Mouse (Mus musculus): ENCODE data around the gene Pde9a. TPM values are rescaled to one million over a fixed set of nuclear protein-coding genes. Genes with fewer than 3 reads are reported as not detected.

Gene Pde9a
- total and polyA plus RNA-seq, 3 experiments, result 0.56 TPM; not detected in 2

GRCm38 (mm10) chr17:31453476-31453875 lies 67.5 kb downstream of the Pde9a start:
- no peak overlapping the region for H3K9ac ChIP-seq (ENCODE audit: control insufficient read depth, low read depth, low read length, poor library complexity, severe bottlenecking)
- no peaks in the 10 kb centered on the region for H3K79me2 ChIP-seq (ENCODE audit: control insufficient read depth, insufficient read depth, low read length, poor library complexity)
- no peaks in the 10 kb centered on the region for H3K4me1 ChIP-seq (ENCODE audit: control insufficient read depth in 1 of 2, insufficient read depth in 2 of 2, low read length in 2 of 2)
- H3K9me3 ChIP-seq (replicated peaks; ENCODE audit: insufficient read depth, low read length), result no peaks in the 10 kb centered on the region
- no peak for DNase-seq (ENCODE audit: low read depth, low spot score)
- TF ChIP-seq TCF12 (IDR thresholded peaks at IDR 0.05; ENCODE audit: low read depth, low read length) (no peak), HCFC1 (IDR thresholded peaks at IDR 0.05; ENCODE audit: low read depth, low read length) (no peak), ZC3H11A (IDR thresholded peaks at IDR 0.05; ENCODE audit: low read depth, low read length) (no peak), KAT2A (conservative IDR thresholded peaks at IDR 0.05; ENCODE audit: low read depth, low read length) (no peak), NELFE (IDR thresholded peaks at IDR 0.05; ENCODE audit: low read depth, low read length) (no peak), SIN3A (IDR thresholded peaks at IDR 0.05; ENCODE audit: low read length) (no peak), USF2 (IDR thresholded peaks at IDR 0.05; ENCODE audit: borderline replicate concordance in 1 of 2, insufficient read depth in 1 of 2, low read depth in 1 of 2, low read length in 2 of 2) (no peak), E2F4 (IDR thresholded peaks at IDR 0.05; ENCODE audit: borderline replicate concordance, low read depth, low read length) (no peak), TAL1 (IDR thresholded peaks at IDR 0.05; ENCODE audit: low read length) (no peak), POLR2A (IDR thresholded peaks at IDR 0.05; ENCODE audit: control insufficient read depth in 1 of 2, insufficient read depth in 1 of 2, low read depth in 1 of 2, low read length in 2 of 2, poor library complexity in 1 of 2) (no peak), USF1 (IDR thresholded peaks at IDR 0.05; ENCODE audit: low read depth, low read length) (no peak)
- H3K27ac ChIP-seq (ENCODE audit: control insufficient read depth, low read depth, low read length), result no peak overlapping the region
- H3K4me3 ChIP-seq (ENCODE audit: control insufficient read depth in 1 of 2, insufficient read depth in 1 of 2, low read depth in 2 of 2, low read length in 2 of 2), result no peak overlapping the region
- peaks cover 2 to 6% of the 10 kb centered on the region in 2 experiments; a peak in 3 of 4 replicates for H3K27me3 ChIP-seq (ENCODE audit: control insufficient read depth in 1 of 2, insufficient read depth in 2 of 2, low read length in 2 of 2)
- H3K36me3 ChIP-seq (ENCODE audit: control insufficient read depth in 1 of 2, insufficient read depth in 2 of 2, low read length in 2 of 2), result no peaks in the 10 kb centered on the region

DNA sequence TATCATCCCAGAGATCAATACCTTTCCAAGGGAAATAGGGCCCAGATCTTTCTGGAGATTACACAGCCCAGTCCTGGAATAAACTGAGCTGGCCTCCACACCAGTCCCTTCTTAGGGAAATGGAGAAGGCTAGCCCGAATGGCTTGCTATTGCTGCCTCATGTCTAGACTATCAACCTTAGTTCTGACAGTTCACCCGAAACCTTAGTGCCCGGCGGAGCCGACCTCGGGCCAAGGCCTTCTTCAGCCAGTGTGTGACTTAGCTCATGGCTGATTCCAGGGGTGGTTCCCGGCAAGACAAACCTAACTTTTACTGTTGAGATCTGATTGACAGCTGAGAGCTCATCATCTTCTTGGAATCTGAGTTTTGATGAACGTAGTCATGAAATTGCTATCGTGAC lies 68.0 kb downstream of the Pde9a start:
- TF ChIP-seq POLR2A (IDR thresholded peaks at IDR 0.05; ENCODE audit: control insufficient read depth in 1 of 2, insufficient read depth in 1 of 2, low read depth in 1 of 2, low read length in 2 of 2, poor library complexity in 1 of 2), result no peak
- TF ChIP-seq SIN3A (IDR thresholded peaks at IDR 0.05; ENCODE audit: low read length), result no peak
- no peak for TF ChIP-seq MAFK (IDR thresholded peaks at IDR 0.05; ENCODE audit: borderline replicate concordance, low read depth, low read length)
- TF ChIP-seq HCFC1 (IDR thresholded peaks at IDR 0.05; ENCODE audit: low read depth, low read length), result no peak
- TF ChIP-seq E2F4 (IDR thresholded peaks at IDR 0.05; ENCODE audit: borderline replicate concordance, low read depth, low read length), result no peak
- no peak for TF ChIP-seq JUND (IDR thresholded peaks at IDR 0.05; ENCODE audit: low read depth, low read length)
- TF ChIP-seq POLR2AphosphoS2 (IDR thresholded peaks at IDR 0.05; ENCODE audit: low read length), result no peak
- TF ChIP-seq RAD21 (IDR thresholded peaks at IDR 0.05; ENCODE audit: low read depth, low read length), result no peak
- TF ChIP-seq ETS1 (IDR thresholded peaks at IDR 0.05; ENCODE audit: low read depth, low read length), result no peak
- TF ChIP-seq GATA1 (IDR thresholded peaks at IDR 0.05; ENCODE audit: low read depth, low read length), result no peak
- TF ChIP-seq ZMIZ1 (IDR thresholded peaks at IDR 0.05; ENCODE audit: low read depth, low read length), result no peak
- TF ChIP-seq SMC3 (IDR thresholded peaks at IDR 0.05; ENCODE audit: low read depth, low read length), result no peak
- no peaks in the 10 kb centered on the region for H3K4me1 ChIP-seq (ENCODE audit: control insufficient read depth in 1 of 2, insufficient read depth in 2 of 2, low read length in 2 of 2)
- H3K79me2 ChIP-seq (ENCODE audit: control insufficient read depth, insufficient read depth, low read length, poor library complexity), result no peaks in the 10 kb centered on the region
- H3K9me3 ChIP-seq (replicated peaks; ENCODE audit: insufficient read depth, low read length), result no peaks in the 10 kb centered on the region
- H3K9ac ChIP-seq (ENCODE audit: control insufficient read depth, low read depth, low read length, poor library complexity, severe bottlenecking), result no peak overlapping the region
- H3K27ac ChIP-seq (ENCODE audit: control insufficient read depth, low read depth, low read length), result no peak overlapping the region
- H3K4me3 ChIP-seq (ENCODE audit: control insufficient read depth in 1 of 2, insufficient read depth in 1 of 2, low read depth in 2 of 2, low read length in 2 of 2), result no peak overlapping the region
- H3K27me3 ChIP-seq (ENCODE audit: control insufficient read depth in 1 of 2, insufficient read depth in 2 of 2, low read length in 2 of 2), result peaks cover 2 to 8% of the 10 kb centered on the region in 2 experiments; a peak in 3 of 4 replicates
- no peak for DNase-seq (ENCODE audit: low read depth, low spot score)
- no peaks in the 10 kb centered on the region for H3K36me3 ChIP-seq (ENCODE audit: control insufficient read depth in 1 of 2, insufficient read depth in 2 of 2, low read length in 2 of 2)
